Mouse (Mus musculus): ENCODE measurements around the gene Fundc1.

- no peak for TF ChIP-seq CTCF (IDR thresholded peaks at IDR 0.05; ENCODE audit: extremely low read depth, insufficient read depth, insufficient read length, insufficient replicate concordance)
- TF ChIP-seq POLR2A (IDR thresholded peaks at IDR 0.05; ENCODE audit: low read depth, low read length): no peak
These were observed 13.4 kb downstream of the Fundc1 start for GRCm38 (mm10) chrX:17558746-17559145.

Measured in spleen, adult 2 months (tissue).